Mouse (Mus musculus) MEL (cell line): ENCODE data around the gene Gm10277.

Source experiments
- CHD1 ChIP-seq: IDR thresholded peaks from 2 replicates; pipeline ENCODE4 v1.6.1; 2012; ENCODE audit warnings: low read depth, mild to moderate bottlenecking, inconsistent platforms, low read length, improper control_type of control experiment
- EP300 ChIP-seq, 2 experiments: IDR thresholded peaks; 2 replicates each; pipeline ENCODE4 v1.6.1; 2011; ENCODE audit warnings: improper control_type of control experiment in 2 of 2, low read length in 2 of 2, low read depth in 1 of 2, mild to moderate bottlenecking in 1 of 2

DNA sequence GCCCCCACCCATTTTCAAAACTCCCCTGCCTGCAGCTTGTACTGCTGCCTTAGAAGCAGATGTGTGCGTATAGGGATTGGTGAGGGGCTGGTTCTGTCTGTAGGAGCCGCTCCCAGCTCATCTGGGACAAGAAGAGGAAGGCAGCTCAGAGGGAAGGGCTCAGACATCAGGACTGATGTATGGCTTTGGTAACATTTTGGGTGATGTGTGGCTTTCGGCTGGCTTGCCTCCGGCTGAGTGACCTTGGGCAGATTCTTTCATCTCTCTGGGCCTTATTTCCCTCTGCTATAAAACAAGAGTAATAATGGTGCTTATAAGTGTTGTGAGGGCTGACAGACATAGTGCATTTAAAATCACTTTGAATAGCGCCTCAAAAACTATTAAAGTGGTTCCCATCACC lies 2.0 kb upstream of the Gm10277 start:
- TF ChIP-seq CHD1 (no peak), EP300 (IDR thresholded peaks at IDR 0.05; ENCODE audit: low read depth in 1 of 2, low read length in 2 of 2) (no peak)
